Mouse (Mus musculus) lung, postnatal 0 days (tissue): Measurements from ENCODE around the gene Myo10.

Source experiments
- CTCF ChIP-seq: IDR thresholded peaks from 2 replicates; pipeline ENCODE4 v1.5.1; 2016; ENCODE audit warnings: antibody characterized with exemption, mild to moderate bottlenecking
- EP300 ChIP-seq: IDR thresholded peaks from 2 replicates; pipeline ENCODE4 v1.6.1; 2016; ENCODE audit warnings: antibody characterized with exemption, mild to moderate bottlenecking, control low read depth

- TF ChIP-seq CTCF (no peak), EP300 (no peak)
These were observed 220.2 kb downstream of the Myo10 start for GRCm38 (mm10) chr15:25842462-25843085.
